Mouse (Mus musculus): ENCODE data around the gene B3gat2.

Gene B3gat2

DNA sequence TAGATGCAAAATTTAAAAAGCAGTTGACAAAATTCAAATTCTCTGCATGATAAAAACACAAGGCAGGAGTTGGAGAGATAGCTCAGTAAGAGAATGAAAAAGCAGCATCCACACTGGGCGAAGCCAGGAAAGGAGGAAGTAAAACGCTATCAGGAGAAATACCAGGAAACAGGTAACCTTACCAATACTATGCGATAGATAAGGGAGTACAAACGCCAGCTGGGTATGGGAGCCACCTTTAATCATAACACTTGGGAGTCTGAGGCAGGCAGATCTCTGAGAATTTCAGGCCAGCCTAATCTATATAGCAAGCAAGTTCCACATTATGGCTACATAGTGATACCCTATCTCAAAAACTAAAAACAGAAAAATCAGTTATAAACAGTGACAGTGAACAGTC is 75.1 kb downstream of the B3gat2 start:
- no peak for DNase-seq

DNA sequence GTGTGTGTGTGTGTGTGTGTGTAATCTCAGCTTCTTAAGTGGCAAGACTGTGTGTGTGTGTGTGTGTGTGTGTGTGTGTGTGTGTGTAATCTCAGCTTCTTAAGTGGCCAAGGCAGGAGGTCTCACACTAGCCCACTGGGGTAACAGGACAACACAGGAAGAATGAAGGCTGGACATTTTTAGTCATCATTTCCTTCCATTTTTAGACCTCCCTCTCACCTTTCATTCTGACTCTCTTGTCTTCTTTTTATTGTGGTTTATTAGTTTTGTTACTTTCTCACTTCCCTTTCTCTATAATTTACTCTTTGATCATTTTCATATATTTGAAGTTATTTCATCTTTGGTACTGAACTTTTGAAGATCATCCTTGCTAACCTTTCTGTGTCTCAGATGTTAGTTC is 79.4 kb downstream of the B3gat2 start:
- DNase-seq, result no peak

DNA sequence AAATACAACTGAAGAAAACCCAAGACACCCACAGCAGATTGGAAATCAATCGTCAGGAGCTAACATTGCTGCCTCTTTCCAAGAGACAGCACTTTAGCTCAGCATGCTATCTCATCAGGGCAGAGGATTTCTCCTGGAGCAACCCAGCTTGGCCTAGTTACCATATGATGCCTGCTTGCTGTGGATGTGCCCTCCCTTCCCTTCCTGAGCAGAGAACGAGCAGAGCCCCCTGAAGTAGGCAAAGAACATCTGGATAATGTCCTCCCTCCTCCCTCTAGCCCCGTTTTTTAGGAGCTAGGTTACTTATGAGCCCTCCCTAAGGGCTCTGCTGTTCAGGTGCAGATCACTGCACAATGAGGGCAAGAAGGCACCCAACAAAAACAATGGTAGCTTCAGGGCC is 81.1 kb downstream of the B3gat2 start:
- DNase-seq, result no peak

- no peak for DNase-seq
Observed at GRCm38 (mm10) chr1:23843790-23844189, 82.2 kb downstream of the B3gat2 start.

DNA sequence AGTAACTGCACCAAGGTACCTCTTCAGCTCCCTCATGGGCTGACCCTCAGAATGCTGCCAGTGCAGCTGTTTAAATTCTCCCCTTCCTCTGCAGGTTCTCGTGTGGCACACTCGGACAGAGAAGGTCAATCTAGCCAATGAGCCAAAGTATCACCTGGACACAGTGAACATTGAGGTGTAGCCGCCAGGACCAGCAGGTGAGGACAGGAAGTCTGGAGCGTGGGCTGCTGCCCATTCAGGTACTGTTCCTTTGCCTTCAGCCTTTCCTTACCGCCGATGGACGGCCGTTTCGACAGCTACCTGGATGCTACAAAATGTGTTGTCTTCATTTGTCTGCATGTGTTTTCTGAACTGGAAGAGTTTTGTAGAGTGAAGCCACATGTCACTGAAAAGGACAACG is 83.5 kb downstream of the B3gat2 start:
- no peak for DNase-seq

DNA sequence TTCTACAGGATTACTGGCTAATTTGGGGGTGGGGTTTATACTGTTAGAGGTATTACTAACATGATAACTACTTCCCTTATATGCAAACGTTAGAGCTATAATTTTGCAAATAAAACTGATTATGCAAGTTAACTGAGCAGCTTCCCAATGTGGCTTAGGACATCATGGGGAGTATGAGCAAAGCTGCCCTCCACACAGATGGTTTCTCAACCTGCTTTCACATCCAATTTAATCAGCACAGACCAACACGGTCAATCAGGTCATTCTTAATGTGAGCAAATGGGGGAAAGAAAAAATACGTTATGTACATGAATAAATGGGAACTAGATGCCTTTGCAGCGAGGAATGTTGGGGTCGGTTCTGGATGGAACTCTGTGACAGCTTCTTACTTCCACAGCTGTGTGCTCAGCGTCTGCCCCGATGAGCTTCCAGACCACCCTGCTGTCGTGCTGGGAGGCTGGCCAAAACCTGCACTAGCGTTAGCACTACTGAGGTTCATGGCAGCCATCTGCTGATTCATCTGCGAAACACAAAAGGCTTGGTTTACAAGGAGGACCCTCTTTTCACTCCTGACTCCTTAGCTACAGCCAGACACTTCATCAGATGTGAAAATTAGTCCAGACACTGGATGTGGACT is 84.6 kb downstream of the B3gat2 start:
- no peak for DNase-seq

- no peak for DNase-seq
Observed at GRCm38 (mm10) chr1:23855623-23856022, 94.1 kb downstream of the B3gat2 start.

- no peak for DNase-seq
Observed at GRCm38 (mm10) chr1:23860944-23861343, 99.4 kb downstream of the B3gat2 start.

DNA sequence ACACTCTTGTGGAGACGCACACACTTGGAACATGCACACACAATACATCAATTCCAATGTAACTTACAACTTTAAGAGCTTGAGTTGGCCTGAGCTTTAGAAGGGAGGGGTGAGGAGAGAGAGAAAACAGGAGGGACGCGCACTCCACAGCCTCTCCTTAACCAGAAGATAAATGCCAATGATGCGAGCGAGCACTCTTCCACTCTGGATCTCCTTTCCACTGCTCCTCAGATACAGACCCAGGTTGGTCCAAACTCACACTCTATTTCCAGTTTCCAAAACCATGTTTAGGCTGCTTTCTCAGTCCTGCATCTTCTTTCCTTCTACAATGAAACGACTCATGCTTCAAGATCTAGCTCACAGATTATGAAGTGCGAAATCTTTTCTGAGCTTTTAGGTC is 104.0 kb downstream of the B3gat2 start:
- DNase-seq, result no peak

DNA sequence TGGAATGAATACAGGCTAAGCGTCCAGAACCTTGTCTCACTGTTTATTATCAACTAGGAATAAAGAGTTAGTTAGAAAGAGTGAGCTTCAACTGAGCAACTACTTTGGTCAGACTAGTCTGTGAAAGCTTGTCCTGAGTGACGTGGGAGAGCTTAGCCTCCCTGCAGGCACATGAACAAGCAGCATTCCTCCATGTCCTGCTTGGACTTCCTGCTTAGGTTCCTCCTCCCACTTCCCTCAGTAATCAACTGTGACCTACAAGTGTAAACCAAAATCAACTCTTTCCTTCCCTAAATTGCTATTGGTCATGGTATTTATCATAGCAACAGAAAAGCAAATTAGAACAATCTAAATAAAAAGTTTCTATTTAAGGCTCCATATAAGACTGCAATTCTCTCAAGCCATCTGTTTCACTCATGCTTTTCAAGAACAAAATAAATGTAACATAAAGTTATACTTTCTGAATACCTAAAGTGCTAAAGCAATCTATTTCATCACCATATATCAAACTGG is 105.9 kb downstream of the B3gat2 start:
- DNase-seq, result no peak

DNA sequence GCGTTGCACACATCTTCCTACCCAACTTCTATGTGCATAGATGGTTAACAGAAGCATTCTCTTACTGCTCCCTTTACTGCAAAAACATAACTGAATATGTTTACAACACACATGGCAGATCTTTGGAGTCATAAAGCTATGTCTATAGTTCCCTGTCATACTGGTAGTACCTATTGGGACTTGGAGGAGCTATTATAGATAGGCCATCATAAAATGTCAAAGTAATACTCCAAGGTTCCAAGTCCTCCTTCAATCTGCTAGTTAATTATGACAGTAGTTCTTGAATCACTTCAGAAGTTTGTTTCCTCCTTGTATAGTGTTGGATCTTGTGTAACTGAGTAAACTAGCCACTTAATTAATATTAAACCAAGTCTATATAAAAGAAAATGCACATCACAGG is 110.6 kb downstream of the B3gat2 start:
- no peak for DNase-seq

GRCm38 (mm10) chr1:23882681-23883080 is 121.1 kb downstream of the B3gat2 start:
- DNase-seq, result no peak

DNA sequence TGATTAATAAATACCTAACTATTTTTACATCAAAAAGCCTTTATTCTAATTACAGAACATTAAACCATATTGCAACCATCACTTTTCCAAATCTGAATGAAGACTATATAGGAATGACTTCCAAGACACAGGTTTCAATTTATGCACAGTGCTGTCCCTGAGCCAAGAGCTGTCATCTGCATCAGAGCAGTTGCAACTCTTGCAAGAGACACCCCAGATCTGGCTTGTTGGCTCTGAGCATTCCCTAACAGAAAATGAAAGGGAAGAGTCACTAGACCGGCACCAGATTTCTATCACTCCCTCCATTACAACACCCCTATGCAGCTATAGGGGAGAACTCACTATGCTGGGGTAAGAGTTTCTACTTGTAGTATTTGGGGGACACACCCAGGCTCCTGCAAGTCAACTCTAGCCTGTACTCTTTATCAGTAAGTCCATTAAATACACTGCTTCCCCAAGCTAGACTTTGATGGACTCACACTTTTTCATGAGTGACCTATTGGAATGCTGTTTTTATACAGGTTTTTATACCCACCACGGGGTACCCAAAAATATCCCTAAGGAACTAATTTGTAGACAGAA is 122.6 kb downstream of the B3gat2 start:
- no peak for DNase-seq

- no peak for DNase-seq
Observed at GRCm38 (mm10) chr1:23884914-23885313, 123.4 kb downstream of the B3gat2 start.

DNA sequence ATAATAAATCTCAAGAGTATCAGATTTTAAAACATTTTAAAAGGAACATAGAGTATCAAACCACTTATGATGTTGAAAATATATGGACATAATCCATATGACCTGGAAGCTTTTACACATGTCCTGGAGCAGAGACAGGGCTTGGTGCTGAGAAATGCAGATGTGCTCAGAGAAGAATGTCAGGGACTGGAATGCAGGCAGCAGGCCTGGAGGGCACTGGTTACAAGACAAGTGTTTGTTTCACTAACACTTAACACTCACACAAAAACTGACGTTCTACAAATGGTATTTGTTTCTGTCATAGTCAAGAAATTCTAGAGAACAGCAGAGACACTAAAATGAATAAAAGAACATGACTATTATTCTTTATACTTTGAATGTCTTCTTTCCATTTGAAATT is 130.5 kb downstream of the B3gat2 start:
- no peak for DNase-seq
